Mouse (Mus musculus) midbrain, postnatal 0 days (tissue): ENCODE data around the gene Slc11a1. TPM values are rescaled to one million over a fixed set of nuclear protein-coding genes. Genes with fewer than 3 reads are reported as not detected.
"Not testable (repeated sequence)": the region's sequence is repeated elsewhere in the genome, so short reads cannot be mapped to it uniquely, and the experiment has no call there.

ENCODE experiments used
- ATAC-seq: fragments of 200-750 bp; cut with Nextera tagmentation; 2 replicates; pipeline ENCODE4 v1.8.0; 2017; ENCODE audit warnings: moderate number of reproducible peaks, mild to moderate bottlenecking, moderate TSS enrichment, moderate library complexity; ENCODE audit not compliant: low FRiP score
- DNase-seq: peaks from one replicate; pipeline ENCODE4 v3.0.0-alpha.2; 2015; ENCODE audit warnings: low spot score
- H3K27ac ChIP-seq: fragments of 300-500 bp; sonication (generic); 2 replicates; pipeline ENCODE4 v1.5.1; 2014; ENCODE audit warnings: low read depth, mild to moderate bottlenecking, low read length, mixed read lengths
- H3K27me3 ChIP-seq: fragments of 300-500 bp; sonication (generic); 2 replicates; pipeline ENCODE4 v1.6.1; 2014; ENCODE audit warnings: low read length, control low read depth, mixed read lengths; ENCODE audit not compliant: insufficient read depth
- H3K36me3 ChIP-seq: fragments of 300-500 bp; sonication (generic); 2 replicates; pipeline ENCODE4 v1.6.1; 2014; ENCODE audit warnings: low read length, control low read depth, mixed read lengths; ENCODE audit not compliant: insufficient read depth
- H3K4me1 ChIP-seq: fragments of 300-500 bp; sonication (generic); 2 replicates; pipeline ENCODE4 v1.6.1; 2014; ENCODE audit warnings: mild to moderate bottlenecking, control low read depth, antibody characterized with exemption, low read length, mixed read lengths; ENCODE audit not compliant: insufficient read depth
- H3K4me2 ChIP-seq: fragments of 300-500 bp; sonication (generic); 2 replicates; pipeline ENCODE4 v1.6.1; 2014; ENCODE audit warnings: low read depth, mild to moderate bottlenecking, low read length, mixed read lengths; ENCODE audit not compliant: poor library complexity, severe bottlenecking
- H3K4me3 ChIP-seq: fragments of 300-500 bp; sonication (generic); 2 replicates; pipeline ENCODE4 v1.5.1; 2014; ENCODE audit warnings: low read depth, mild to moderate bottlenecking, low read length, moderate library complexity
- H3K9ac ChIP-seq: fragments of 300-500 bp; sonication (generic); replicated peaks from 2 replicates; pipeline ENCODE4 v1.6.1; 2014; ENCODE audit warnings: mild to moderate bottlenecking, low read length, moderate library complexity, mixed read lengths; ENCODE audit not compliant: poor library complexity, severe bottlenecking
- H3K9me3 ChIP-seq: fragments of 300-500 bp; sonication (generic); 2 replicates; pipeline ENCODE4 v1.6.1; 2016; ENCODE audit warnings: low read length, control low read depth
- CTCF ChIP-seq: IDR thresholded peaks from 2 replicates; pipeline ENCODE4 v1.5.1; 2016; ENCODE audit warnings: antibody characterized with exemption, mild to moderate bottlenecking
- WGBS: fragments of 180-500 bp; shearing (Covaris S2); extraction: QIAGEN DNeasy Blood & Tissue Kit; methylation state at CpG from one replicate; pipeline ENCODE4 v1.1.7; 2014; 5-methylcytosine and 5-hydroxymethylcytosine counted together
- polyA plus RNA-seq: library from polyadenylated mRNA; unstranded; fragments of >200 nt; fragmentation: Nextera tagmentation; extraction: Ambion mirVana; gene quantifications from 2 replicates; pipeline ENCODE4 v1.2.1, GENCODE M21; 2015
- total RNA-seq: library from RNA; depleted of rRNA; stranded (reverse); fragments of >200 nt; gene quantifications from 2 replicates; pipeline ENCODE4 v1.2.3, GENCODE M21; 2014; rRNA removed

The Slc11a1 gene
- total RNA-seq, result 7.8 and 12.6 TPM in 2 replicates
- 1.3 and 1.7 TPM in 2 replicates for polyA plus RNA-seq

GRCm38 (mm10) chr1:74374980-74375379, at the start of gene Slc11a1:
TSS of gene Slc11a1 (plus strand) at chr1:74375195.
- H3K36me3 ChIP-seq, result no peaks in the 10 kb centered on the region
- H3K27me3 ChIP-seq, result no peaks in the 10 kb centered on the region
- no peak within 1 kb of the TSS for H3K9ac ChIP-seq
- no peak within 1 kb of the TSS for H3K4me2 ChIP-seq
- 76% methylated on average over 8 of the region's 8 CpGs for WGBS
- no peak for TF ChIP-seq CTCF
- H3K9me3 ChIP-seq, result no peaks in the 10 kb centered on the region
- no peak within 1 kb of the TSS for H3K4me3 ChIP-seq
- no peak for ATAC-seq
- no peaks in the 10 kb centered on the region for H3K4me1 ChIP-seq
- no peak for DNase-seq
- no peak within 1 kb of the TSS for H3K27ac ChIP-seq

- not testable (repeated sequence) for H3K36me3 ChIP-seq, H3K4me1 ChIP-seq, H3K27me3 ChIP-seq, H3K9me3 ChIP-seq, DNase-seq, H3K4me3 ChIP-seq, ATAC-seq, H3K4me2 ChIP-seq, H3K9ac ChIP-seq, H3K27ac ChIP-seq
- 61% methylated on average over 2 of the region's 2 CpGs for WGBS
These were observed 48.1 kb upstream of the Slc11a1 start for GRCm38 (mm10) chr1:74326916-74327315.

DNA sequence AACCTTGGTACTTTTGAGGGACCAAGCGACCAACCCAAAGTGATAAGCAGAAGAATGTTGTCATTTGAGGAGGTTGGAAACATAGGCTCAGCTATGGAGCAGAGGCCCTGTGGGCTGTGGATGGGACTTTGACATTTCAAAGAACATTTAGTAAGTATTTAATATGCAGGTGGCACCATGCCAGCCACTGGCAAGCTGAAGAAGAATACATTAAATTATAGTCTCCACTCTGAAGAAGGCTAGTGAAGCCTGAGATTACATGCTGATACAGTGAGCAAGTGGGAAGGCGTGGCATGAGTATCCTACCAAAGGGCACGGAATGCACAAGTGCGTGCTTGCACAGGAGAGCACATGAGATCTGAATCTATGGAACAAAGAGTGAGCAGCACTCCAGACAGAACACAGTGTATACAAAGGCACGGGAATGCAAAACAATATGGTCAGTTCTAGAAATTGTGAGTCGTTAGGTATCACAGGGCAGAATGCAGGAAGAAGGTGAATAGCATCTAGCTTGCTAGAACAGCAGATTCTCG, 45.0 kb upstream of the Slc11a1 start:
- 0 out of 2 replicates have a peak, but pooled peaks cover 2% of the 10 kb centered on the region for H3K4me1 ChIP-seq
- no peak for ATAC-seq
- H3K36me3 ChIP-seq, result no peaks in the 10 kb centered on the region
- H3K27ac ChIP-seq, result no peak overlapping the region
- no peak overlapping the region for H3K4me2 ChIP-seq
- no peaks in the 10 kb centered on the region for H3K27me3 ChIP-seq
- no peak overlapping the region for H3K4me3 ChIP-seq
- peak; percentile 37 for DNase-seq
- H3K9me3 ChIP-seq, result no peaks in the 10 kb centered on the region
- no peak for TF ChIP-seq CTCF
- H3K9ac ChIP-seq, result no peak overlapping the region
- 77% methylated on average over 7 of the region's 7 CpGs for WGBS

DNA sequence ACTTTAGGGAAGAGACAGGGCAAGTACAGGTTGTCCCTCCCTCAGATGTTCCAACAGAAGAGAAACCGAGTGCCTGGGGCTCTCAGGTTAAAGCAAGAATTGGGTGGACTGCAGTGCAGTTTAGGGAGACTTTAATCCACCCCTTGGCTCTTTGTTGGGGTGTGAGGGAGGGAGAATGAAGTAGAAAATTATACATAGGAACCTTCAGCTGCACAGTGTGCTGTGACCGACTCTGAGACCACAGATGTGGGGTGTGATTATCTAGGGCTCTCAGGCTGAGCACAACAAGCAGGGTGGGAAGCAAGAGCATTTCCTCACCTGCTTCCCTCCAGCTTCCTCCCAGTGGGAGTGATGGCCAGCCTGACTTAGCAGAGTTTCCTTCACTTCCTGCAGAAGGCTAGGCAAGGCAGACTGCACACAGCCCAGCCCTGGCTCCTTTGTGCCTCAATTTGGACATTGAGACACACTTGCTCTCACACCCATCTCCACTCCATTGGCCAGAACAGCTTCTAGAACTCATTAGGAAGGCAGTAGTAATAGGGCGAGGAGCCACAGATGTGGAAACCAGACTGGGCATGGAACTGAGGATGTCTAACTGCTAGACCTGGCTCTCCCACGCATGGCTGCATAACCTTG, 43.8 kb upstream of the Slc11a1 start:
- Histone ChIP-seq H3K4me2 (no peak overlapping the region), H3K27ac (peak overlapping the region; percentile 51; the same call in 1 of the 2 replicates), H3K9ac (no peak overlapping the region), H3K4me3 (no peak overlapping the region), H3K9me3 (no peaks in the 10 kb centered on the region), H3K27me3 (no peaks in the 10 kb centered on the region), H3K36me3 (no peaks in the 10 kb centered on the region), H3K4me1 (0 out of 2 replicates have a peak, but pooled peaks cover 2% of the 10 kb centered on the region)
- TF ChIP-seq CTCF, result no peak
- DNase-seq (no peak), ATAC-seq (no peak)
- 75% methylated on average over 4 of the region's 4 CpGs for WGBS

DNA sequence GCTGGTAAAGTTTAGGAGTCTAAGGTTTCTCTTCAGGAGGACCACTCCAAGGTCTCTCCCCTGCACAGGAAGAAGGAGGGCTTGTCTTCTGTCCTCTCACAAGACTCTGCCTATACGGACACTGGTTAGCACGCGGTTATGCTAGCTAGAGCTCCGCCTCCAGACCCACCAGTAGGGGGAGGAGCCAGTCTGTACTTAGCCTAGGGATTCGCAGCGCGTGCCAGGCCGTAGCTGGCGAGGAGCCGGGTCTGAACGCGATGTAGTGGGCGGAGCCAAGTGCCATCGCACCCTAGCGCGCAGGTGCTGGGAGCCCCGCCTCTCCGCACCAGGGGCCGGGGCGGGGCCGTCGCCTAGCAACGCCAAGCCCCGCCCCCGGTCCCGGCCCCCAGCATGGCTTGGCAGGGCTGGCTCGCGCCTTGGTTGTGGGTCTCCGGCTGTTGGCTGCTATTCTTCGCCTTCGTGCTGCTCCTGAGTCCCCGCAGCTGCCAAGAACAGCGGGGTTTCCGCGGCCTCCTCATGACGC, 42.7 kb upstream of the Slc11a1 start:
- Histone ChIP-seq H3K36me3 (no peaks in the 10 kb centered on the region), H3K27me3 (no peaks in the 10 kb centered on the region), H3K4me3 (peak overlapping the region; percentile 48), H3K27ac (peak overlapping the region; percentile 51), H3K4me2 (peak overlapping the region; percentile 88), H3K9ac (peak overlapping the region; percentile 62), H3K9me3 (no peaks in the 10 kb centered on the region), H3K4me1 (0 out of 2 replicates have a peak, but pooled peaks cover 2% of the 10 kb centered on the region)
- peak; percentile 97 for DNase-seq
- TF ChIP-seq CTCF, result peak; percentile 70
- WGBS, result under 1% methylated on average over 36 of the region's 36 CpGs
- ATAC-seq, result peak; percentile 93

DNA sequence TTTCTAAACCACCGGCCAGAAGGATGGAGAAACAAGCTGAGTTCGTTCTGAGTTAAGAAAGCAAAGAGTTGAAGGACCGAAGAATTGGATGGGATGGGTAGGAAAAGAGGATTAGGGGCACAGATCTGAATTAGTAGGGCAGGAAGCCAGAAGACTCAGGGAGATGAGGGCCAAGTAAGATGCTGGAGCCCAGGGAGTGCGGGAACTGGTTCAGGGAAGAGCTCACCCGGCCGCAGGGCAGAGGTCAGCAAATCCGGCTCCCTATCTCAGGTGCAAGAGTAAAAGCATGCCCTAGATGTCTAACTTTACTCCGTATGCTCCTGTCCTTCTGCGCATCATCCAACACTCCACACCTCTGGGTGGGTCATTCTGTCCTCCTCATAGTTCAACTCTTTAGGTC, 42.1 kb upstream of the Slc11a1 start:
- ATAC-seq (no peak), DNase-seq (no peak)
- Histone ChIP-seq H3K27ac (peak overlapping the region; percentile 51), H3K9me3 (no peaks in the 10 kb centered on the region), H3K4me1 (0 out of 2 replicates have a peak, but pooled peaks cover 2% of the 10 kb centered on the region), H3K36me3 (no peaks in the 10 kb centered on the region), H3K4me3 (peak overlapping the region; percentile 48), H3K9ac (peak overlapping the region; percentile 62), H3K4me2 (peak overlapping the region; percentile 88), H3K27me3 (no peaks in the 10 kb centered on the region)
- no peak for TF ChIP-seq CTCF
- WGBS, result 2% methylated on average over 9 of the region's 9 CpGs
